Mouse (Mus musculus) ovary, adult 18-20 months (tissue): ENCODE results near the gene Obp2a.
"Not testable (repeated sequence)": the region's sequence is repeated elsewhere in the genome, so short reads cannot be mapped to it uniquely, and the experiment has no call there.

Source experiments
- DNase-seq: peaks from one replicate; pipeline ENCODE4 v3.0.0; 2022; ENCODE audit warnings: low spot score, mixed read lengths

Obp2a gene

DNA sequence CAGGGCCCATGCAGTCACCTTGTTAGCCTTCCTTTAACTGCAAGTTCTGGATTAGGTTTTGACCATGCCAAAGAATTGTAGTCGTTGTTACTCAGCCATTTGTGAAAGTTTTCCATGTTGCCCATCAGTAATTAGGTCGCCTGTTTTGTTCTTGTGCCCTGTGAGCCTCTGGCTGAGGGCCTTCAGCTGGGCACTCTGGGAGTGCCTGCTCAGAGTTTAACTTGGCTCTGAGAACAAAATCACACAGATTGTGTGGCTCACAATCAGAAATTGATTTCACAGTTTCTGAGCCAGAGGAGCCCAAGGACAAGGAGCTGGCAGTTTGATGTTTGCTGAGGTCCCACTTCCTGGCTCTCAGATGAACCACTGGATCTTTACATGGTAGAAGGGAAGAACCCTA is 9.9 kb downstream of the Obp2a start:
- DNase-seq, result peak; percentile 31

DNA sequence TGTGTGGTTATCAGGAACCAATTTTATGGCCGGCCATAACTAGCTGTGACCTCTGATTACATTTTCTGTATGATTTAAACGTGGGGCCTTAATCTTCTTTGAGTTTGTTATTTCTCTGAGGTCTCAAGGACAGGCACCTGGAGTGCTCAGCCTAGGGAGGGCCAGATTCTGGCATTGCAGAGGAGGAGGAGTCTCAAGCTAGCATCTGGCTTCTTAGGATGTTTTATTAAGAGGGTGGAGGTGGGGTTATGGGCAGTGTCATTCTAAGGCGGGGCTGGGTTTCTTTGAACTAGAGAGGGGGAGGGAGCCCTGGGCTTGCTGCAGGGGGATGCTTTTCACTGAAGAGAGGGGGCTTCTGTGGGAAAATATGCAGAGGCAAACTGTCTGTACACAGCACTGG is 11.8 kb downstream of the Obp2a start:
- not testable (repeated sequence) for DNase-seq

DNA sequence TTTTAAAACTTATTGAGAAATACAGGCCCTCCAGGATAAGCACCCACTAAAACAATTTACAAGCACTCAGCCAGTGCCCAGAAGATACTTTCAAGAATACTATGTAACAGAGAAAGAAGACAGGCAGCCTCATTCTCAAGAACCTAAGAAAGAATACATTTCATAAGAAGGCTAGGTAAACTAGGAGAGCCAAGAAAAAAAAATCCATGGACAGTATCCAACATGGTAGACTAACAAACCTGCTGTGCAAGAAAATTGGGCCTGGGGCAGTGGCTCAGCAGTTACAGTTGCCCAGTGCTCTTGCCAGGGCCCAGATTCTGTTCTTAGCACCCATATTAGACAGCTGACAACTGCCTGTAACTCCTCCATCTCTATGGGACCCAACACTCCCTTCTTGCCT is 17.4 kb downstream of the Obp2a start:
- no peak for DNase-seq

DNA sequence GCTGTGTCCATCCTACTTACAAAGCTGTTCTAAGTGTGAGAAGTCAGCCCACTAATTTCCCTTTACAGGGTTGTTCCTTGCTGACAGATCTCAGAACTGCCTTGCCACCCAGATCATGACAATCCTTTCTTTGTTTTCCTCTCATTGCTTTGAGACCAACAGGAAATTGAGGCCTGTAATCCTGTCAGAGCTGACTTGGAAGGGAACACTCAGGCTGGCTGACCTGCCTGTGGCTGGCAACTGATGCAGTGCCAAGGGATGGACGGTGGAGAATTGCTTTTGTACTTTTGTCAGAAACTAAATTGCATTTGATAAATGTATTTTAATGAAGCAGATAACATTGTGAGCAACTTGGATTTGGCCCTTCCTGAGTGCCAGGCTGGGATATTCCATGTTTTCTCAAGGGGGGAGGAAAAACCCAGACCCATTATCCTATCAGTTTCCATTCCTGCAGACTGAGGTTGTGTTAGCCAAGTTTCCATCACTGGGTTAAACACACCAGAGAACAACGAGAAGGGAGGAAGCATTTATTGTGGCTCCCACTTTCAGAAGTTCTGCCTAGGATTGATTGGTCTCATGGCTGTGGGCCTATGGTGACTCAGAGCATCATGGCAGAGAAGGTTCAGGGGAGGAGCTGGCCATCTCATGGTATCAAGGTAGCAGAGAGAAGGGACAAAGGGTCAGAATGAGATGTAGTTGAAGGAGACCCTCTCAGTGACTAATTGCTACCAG is 33.5 kb downstream of the Obp2a start:
- DNase-seq, result no peak

DNA sequence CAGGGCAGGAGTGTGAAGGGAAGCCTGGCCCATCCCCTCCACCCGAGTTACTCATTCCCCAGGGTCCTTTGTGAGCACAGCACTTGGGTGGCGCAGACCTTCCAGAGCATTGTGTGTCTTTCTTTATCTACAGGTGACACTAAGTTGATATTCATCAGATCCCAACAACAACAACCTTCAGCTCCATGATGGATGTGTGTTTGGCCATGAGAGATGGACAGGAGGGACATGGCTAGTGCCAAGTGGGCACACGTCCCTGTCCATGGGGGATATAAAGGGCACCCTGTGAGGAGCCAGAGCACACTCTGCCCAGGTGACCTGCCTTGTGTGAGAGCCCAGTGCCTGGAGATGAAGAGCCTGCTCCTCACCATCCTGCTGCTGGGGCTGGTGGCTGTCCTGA is 36.9 kb downstream of the Obp2a start, which contains the start of gene Obp2b:
TSS of gene Obp2b (plus strand) at position 301 of the 400 bp plus-strand sequence.
- not testable (repeated sequence) for DNase-seq

DNA sequence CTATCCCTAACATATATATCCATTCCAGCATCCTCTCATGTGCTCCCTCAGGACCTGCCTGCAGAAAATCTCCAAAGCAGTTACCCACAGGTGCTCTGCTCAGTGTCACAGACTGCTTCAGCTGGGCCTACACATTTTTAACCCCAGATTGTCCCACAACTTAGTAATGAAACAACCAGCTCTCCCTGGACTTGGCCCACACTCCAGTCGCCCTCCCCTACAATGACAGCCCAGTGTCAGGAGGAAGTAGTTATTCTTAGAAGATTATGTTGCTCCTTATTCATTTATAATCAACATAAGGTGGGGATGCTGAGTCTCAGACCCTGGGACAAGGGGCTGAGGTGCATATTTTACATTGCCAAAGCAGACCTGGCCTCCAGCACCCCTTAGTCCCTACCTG is 41.8 kb downstream of the Obp2a start:
- DNase-seq, result no peak
